Mouse (Mus musculus): ENCODE data around the gene Tank.

DNA sequence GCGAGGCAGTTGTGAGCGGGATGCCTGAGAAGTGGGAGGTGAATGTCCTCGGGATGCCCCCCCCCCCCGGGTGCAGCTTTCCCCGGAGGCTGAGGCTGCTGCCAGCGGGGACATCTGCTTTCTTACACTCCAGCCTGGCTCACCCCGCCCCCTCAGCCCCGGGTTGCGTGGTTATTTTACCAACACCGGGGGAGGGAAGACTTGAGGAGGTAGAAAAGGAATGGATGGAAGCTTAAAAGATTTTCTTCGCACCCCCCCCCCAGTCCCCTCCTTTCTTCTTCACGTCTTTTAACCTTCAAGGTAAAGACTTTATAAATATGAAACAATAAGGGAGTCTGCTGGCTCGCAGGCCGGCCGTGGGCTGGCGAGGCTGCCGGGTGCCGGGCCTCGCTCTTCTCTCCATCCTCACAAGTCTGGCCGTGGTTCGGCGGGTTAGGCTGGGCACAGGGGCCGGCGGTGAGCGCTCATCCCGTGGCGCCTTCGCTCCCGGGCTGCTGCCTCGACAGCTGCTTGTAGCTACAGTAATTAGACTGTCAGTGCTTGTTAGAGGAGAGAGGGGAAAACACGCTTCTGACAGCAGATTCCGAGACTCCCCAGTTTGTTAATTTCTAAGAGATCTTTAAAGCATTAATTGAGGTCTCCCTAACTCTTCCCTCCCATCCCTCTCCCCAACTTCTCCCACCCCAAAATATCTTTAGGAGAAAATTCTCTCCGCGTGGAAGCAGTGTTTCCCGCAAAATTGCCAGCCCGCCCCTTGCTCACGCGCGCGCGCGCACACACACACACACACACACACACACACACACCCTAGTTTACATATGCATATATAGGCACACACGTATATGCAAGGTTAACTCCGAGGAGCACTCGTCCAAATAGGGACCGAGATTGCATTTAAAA, 77.2 kb downstream of the Tank start:
- TF ChIP-seq CTCF (IDR thresholded peaks at IDR 0.05; ENCODE audit: low read depth, low read length) (no peak), POLR2A (IDR thresholded peaks at IDR 0.05; ENCODE audit: extremely low read depth, insufficient read depth, low read length) (no peak)

Measured in liver, adult 2 months (tissue).